Mouse (Mus musculus): ENCODE results near the gene Papolg. TPM values are rescaled to one million over a fixed set of nuclear protein-coding genes. Genes with fewer than 3 reads are reported as not detected.

The Papolg gene
- total and polyA plus RNA-seq, 2 experiments from 2014 or later, result 5.3 to 8.7 TPM

DNA sequence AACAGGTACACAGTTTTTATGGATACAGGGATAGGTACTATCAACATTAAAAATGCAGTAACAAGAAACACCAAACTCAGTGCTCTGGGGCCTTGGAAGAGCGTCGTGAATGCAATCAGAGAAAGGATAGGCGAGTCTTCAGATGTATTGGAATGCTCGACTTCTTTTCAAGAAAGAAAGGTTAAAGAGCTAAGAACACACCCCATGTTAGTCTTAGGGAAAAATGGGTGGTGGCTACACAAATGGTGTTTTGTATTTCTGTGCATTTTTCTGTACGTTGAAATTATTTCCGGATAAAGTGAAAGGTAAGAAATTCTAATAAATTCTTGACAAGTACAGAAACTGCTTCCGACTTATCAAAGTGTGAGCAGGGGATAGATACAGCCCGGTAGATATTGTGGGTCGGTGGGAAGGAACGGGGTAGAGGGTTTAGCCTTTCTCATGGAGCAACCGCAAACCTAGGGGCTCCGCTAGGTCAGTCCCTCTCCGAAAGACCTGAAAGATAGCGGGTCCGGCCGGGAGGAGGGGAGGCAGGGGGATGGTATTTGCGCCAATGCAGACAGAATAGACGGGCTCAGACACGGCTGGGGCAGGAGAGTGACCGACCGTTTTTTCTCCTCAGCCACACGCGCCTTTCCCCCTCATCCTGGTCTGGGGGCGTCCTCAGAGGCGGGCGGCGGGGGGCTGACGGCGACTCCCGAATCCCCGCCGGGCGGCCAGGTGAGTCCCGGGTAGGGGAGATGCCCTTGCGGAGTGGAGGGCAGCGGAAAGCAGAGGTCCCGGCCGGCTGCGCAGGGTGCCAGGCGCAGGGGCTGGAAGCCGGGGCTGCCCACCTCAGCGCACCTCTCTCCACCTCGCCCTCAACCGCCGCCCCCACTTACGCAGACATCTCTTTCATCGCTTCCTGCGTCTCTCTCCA is 653 bp downstream of the Papolg start:
- peak; percentile 16 for DNase-seq (ENCODE audit: low spot score)
- H3K4me1 ChIP-seq (ENCODE audit: control insufficient read depth, insufficient read depth), result peaks cover 5% of the 10 kb centered on the region; the same call in 1 of the 2 replicates
- under 1% methylated on average over 44 of the region's 48 CpGs for WGBS
- H3K4me3 ChIP-seq (ENCODE audit: low read depth, low read length), result peak overlapping the region; percentile 71
- H3K4me2 ChIP-seq (ENCODE audit: low read depth, low read length), result peak overlapping the region; percentile 90
- H3K27me3 ChIP-seq (ENCODE audit: control insufficient read depth, insufficient read depth, low read length), result no peaks in the 10 kb centered on the region
- TF ChIP-seq CTCF (IDR thresholded peaks at IDR 0.05; ENCODE audit: low read depth) (no peak), EP300 (IDR thresholded peaks at IDR 0.05; ENCODE audit: low read depth) (no peak)
- peak overlapping the region; percentile 74 for H3K9ac ChIP-seq (replicated peaks; ENCODE audit: low read depth, low read length)
- H3K9me3 ChIP-seq (replicated peaks; ENCODE audit: control insufficient read depth, low read length), result no peaks in the 10 kb centered on the region
- H3K36me3 ChIP-seq (replicated peaks; ENCODE audit: control insufficient read depth, insufficient read depth, low read length), result peaks cover 7% of the 10 kb centered on the region; the same call in 1 of the 2 replicates
- H3K27ac ChIP-seq (ENCODE audit: low read depth), result peak overlapping the region; percentile 93
- peak; percentile 75 for ATAC-seq (ENCODE audit: insufficient read depth, low read depth)

DNA sequence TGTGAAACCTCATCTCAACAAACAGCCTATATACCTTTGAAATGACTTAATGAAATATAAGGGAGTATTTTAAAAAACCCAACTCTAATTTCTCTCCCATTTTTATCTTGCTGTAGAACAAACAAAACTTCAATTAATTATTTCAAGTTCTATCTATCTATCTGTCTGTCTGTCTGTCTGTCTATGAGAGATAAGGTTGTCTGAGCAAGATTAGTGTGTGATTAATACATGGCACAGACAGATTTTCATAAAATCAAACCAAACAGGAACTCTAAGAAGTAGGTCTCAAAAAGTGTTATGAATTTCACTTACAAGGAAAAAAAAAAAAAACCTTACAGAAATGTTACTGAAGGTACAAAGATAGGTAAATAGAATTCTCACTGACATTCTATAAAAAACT is 1.5 kb downstream of the Papolg start:
- Histone ChIP-seq H3K27ac (ENCODE audit: low read depth) (no peak overlapping the region), H3K9me3 (replicated peaks; ENCODE audit: control insufficient read depth, low read length) (no peaks in the 10 kb centered on the region), H3K9ac (replicated peaks; ENCODE audit: low read depth, low read length) (no peak overlapping the region), H3K4me2 (ENCODE audit: low read depth, low read length) (no peak overlapping the region), H3K27me3 (ENCODE audit: control insufficient read depth, insufficient read depth, low read length) (no peaks in the 10 kb centered on the region), H3K4me3 (ENCODE audit: low read depth, low read length) (no peak overlapping the region), H3K4me1 (ENCODE audit: control insufficient read depth, insufficient read depth) (peaks cover 5% of the 10 kb centered on the region; the same call in 1 of the 2 replicates), H3K36me3 (replicated peaks; ENCODE audit: control insufficient read depth, insufficient read depth, low read length) (peaks cover 15% of the 10 kb centered on the region)
- DNase-seq (ENCODE audit: low spot score), result no peak
- ATAC-seq (ENCODE audit: insufficient read depth, low read depth), result no peak
- no peak for TF ChIP-seq CTCF (IDR thresholded peaks at IDR 0.05; ENCODE audit: low read depth)
- no peak for TF ChIP-seq EP300 (IDR thresholded peaks at IDR 0.05; ENCODE audit: low read depth)

GRCm38 (mm10) chr11:23864326-23864725 is 30.7 kb downstream of the Papolg start:
- peaks cover 65% of the 10 kb centered on the region for H3K36me3 ChIP-seq (replicated peaks; ENCODE audit: control insufficient read depth, insufficient read depth, low read length)
- TF ChIP-seq CTCF (IDR thresholded peaks at IDR 0.05; ENCODE audit: low read depth) (no peak), EP300 (IDR thresholded peaks at IDR 0.05; ENCODE audit: low read depth) (no peak)

DNA sequence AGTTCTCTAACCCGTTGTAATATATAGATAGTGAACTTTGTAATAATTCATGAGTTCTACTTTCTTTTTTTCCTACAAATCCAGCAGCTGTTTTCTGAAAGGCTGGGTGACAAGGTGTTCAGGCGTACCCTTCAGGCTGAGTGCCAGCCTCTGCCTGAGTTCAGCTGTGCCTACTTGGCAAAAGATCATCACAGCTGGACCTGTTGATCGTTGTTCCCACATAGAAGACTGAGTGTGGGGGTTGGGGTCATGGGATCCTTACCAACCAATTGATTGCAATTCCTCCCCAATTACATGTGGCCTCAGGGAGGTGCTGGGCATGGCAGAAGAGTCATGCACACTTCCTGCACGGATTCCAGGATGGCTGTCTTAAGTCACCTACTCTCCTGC is 38.3 kb downstream of the Papolg start:
- Histone ChIP-seq H3K4me1 (ENCODE audit: control insufficient read depth, insufficient read depth) (no peaks in the 10 kb centered on the region), H3K9me3 (replicated peaks; ENCODE audit: control insufficient read depth, low read length) (no peaks in the 10 kb centered on the region), H3K27me3 (ENCODE audit: control insufficient read depth, insufficient read depth, low read length) (no peaks in the 10 kb centered on the region), H3K4me2 (ENCODE audit: low read depth, low read length) (no peak overlapping the region), H3K27ac (ENCODE audit: low read depth) (no peak overlapping the region), H3K36me3 (replicated peaks; ENCODE audit: control insufficient read depth, insufficient read depth, low read length) (peaks cover 46% of the 10 kb centered on the region), H3K4me3 (ENCODE audit: low read depth, low read length) (no peak overlapping the region), H3K9ac (replicated peaks; ENCODE audit: low read depth, low read length) (no peak overlapping the region)
- DNase-seq (ENCODE audit: low spot score), result no peak
- TF ChIP-seq EP300 (IDR thresholded peaks at IDR 0.05; ENCODE audit: low read depth) (no peak), CTCF (IDR thresholded peaks at IDR 0.05; ENCODE audit: low read depth) (no peak)
- WGBS, result 79% methylated on average over 4 of the region's 4 CpGs
- ATAC-seq (ENCODE audit: insufficient read depth, low read depth), result no peak

More at GRCm38 (mm10) chr11:23864326-23864725, 30.7 kb downstream of the Papolg start:
- Histone ChIP-seq H3K9ac (replicated peaks; ENCODE audit: low read depth, low read length) (no peak overlapping the region), H3K4me1 (ENCODE audit: control insufficient read depth, insufficient read depth) (no peaks in the 10 kb centered on the region), H3K27me3 (ENCODE audit: control insufficient read depth, insufficient read depth, low read length) (no peaks in the 10 kb centered on the region), H3K4me2 (ENCODE audit: low read depth, low read length) (no peak overlapping the region), H3K9me3 (replicated peaks; ENCODE audit: control insufficient read depth, low read length) (no peaks in the 10 kb centered on the region), H3K4me3 (ENCODE audit: low read depth, low read length) (no peak overlapping the region), H3K27ac (ENCODE audit: low read depth) (no peak overlapping the region)
- 82% methylated on average over 2 of the region's 2 CpGs for WGBS
- ATAC-seq (ENCODE audit: insufficient read depth, low read depth), result no peak
- no peak for DNase-seq (ENCODE audit: low spot score)

DNA sequence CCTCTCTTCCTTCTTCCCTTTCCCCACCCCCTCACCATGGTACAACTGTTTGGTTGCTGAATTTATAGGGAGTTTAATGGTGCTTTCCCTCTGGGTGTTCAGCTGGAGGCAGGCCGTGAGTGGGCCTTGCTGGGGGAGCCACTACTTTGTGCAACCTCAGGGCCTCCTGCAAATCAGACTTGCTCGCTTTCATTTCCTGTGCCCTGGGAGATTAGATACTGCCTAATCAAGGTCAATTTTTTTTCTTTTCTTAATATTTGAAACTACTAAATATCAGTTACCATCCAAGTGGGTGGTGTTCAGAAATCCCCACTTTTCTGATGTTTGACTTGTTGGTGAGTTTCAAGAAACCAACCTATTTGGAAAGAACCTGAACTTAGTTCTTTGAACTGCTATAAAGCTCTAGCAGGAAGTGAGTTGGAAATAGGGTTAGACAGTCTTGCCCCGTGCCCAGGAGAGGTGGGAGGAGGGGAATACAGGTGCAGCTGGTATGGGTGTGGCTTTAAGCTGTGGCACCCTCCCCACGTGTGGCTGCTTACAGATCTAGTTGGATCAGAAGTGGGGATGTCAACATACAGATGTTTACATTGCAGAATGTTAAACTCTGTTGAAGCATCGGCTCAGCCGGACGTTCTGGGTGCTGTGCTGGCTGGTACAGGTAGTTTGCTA is 38.9 kb downstream of the Papolg start:
- ATAC-seq (ENCODE audit: insufficient read depth, low read depth) (no peak), DNase-seq (ENCODE audit: low spot score) (no peak)
- Histone ChIP-seq H3K4me2 (ENCODE audit: low read depth, low read length) (no peak overlapping the region), H3K9ac (replicated peaks; ENCODE audit: low read depth, low read length) (no peak overlapping the region), H3K27ac (ENCODE audit: low read depth) (no peak overlapping the region), H3K4me3 (ENCODE audit: low read depth, low read length) (no peak overlapping the region), H3K27me3 (ENCODE audit: control insufficient read depth, insufficient read depth, low read length) (no peaks in the 10 kb centered on the region), H3K9me3 (replicated peaks; ENCODE audit: control insufficient read depth, low read length) (no peaks in the 10 kb centered on the region), H3K36me3 (replicated peaks; ENCODE audit: control insufficient read depth, insufficient read depth, low read length) (peaks cover 41% of the 10 kb centered on the region), H3K4me1 (ENCODE audit: control insufficient read depth, insufficient read depth) (no peaks in the 10 kb centered on the region)
- WGBS, result 75% methylated on average over 7 of the region's 7 CpGs
- TF ChIP-seq CTCF (IDR thresholded peaks at IDR 0.05; ENCODE audit: low read depth) (no peak), EP300 (IDR thresholded peaks at IDR 0.05; ENCODE audit: low read depth) (no peak)

All from heart, postnatal 0 days (tissue).